Mouse (Mus musculus) kidney, postnatal 36 days (tissue): ENCODE measurements around the gene Abhd8.
"Not testable (repeated sequence)": the region's sequence is repeated elsewhere in the genome, so short reads cannot be mapped to it uniquely, and the experiment has no call there.

Experiments
- DNase-seq, 2 experiments: peaks; one replicate each; pipeline ENCODE4 v3.0.0; 2021 to 2022; ENCODE audit warnings: mixed read lengths in 2 of 2

Abhd8 gene

DNA sequence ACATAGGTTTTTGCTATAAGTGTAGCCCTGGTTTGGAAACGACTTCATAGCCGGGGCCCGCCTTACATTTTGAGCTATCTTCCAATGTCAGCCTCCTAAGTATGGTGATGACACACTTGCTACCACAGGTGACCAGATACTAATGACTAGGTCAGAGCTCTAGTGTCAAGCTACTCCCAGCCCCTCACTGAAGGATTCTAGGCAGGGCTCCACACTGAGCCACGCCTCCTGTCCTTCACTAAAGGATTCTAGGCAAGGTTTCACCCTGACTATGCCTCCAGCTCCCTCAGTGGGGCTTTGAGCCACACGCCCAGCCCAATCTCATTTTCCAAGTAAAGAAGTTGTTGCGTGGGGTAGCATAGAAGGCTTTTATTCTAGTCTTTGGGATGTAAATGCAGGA lies 2.7 kb downstream of the Abhd8 start:
- DNase-seq, result no peak

DNA sequence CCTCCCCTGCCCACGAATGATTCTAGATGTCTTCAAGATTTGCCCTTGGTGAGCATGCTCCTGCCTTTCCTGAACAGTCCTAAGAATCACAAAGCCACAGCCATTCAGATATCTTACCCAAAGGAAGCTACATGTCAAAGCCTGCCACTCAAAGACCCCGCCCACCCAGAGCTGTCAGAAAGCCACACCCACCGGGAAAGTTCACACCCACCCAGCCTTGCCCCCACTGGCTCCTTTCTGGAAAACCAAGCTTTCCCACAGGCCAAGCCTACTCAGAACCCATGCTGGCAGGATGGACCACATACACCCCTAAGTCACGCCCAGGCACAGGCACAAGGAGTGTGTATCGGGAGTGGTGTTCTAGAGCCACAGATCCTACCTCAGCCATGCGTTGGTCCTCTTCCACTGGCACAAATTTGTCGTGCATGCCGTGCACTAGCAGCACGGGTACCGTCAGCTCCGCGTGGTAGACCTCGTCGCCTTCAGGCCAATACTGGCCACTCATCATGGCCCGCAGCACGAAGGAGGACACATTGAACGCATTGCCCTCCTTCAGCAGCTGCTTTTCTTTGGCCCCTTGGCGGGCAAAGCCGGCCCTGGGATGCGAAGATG lies 5.7 kb downstream of the Abhd8 start:
- no peak for DNase-seq

GRCm38 (mm10) chr8:71456906-71457305 lies 6.5 kb downstream of the Abhd8 start:
- no peak for DNase-seq

DNA sequence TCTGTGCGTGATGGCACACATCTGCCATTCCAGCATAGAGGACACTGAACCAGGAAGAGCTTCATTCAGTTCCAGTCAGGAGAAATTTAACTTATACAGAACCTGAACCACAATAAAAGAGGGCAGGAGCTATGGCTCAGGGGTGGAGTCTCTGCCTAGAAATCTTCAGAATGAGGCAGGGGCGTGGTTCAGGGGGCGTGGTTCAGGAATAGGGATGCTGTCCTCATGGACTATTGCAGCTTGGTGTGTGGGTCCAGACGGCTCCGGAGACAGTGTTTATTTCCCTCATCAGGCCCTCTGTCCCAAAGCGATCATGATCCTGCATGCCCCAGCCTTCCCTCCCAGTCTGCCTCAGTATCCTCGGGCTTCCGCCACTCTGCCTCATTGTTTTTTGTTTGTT lies 8.8 kb downstream of the Abhd8 start:
- DNase-seq, result no peak

- DNase-seq, result no peak
Measured at GRCm38 (mm10) chr8:71452669-71453068, 10.8 kb downstream of the Abhd8 start.

DNA sequence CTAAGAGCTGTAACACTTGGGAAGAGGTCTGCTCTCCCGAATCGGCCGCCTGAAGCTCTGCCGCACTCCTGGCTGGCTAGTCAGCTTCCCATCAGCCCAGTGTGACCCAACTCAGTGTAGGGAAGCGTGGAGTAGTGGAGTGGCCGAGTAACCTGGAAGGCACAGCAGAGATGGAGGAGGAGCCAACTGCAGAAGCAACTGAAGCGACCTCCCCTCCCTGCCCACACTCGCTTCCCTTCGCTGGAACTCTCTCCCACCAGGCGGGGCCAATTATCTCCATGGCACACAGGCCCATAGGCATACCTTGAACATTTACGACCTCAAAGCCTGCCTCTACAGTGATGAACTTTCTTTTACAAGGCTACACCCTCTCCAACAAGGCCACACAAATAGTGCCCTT lies 11.7 kb downstream of the Abhd8 start:
- no peak for DNase-seq

- DNase-seq, result no peak
Measured at GRCm38 (mm10) chr8:71451337-71451736, 12.1 kb downstream of the Abhd8 start.

- no peak for DNase-seq
Measured at GRCm38 (mm10) chr8:71445096-71445495, 18.4 kb downstream of the Abhd8 start.

GRCm38 (mm10) chr8:71441404-71441803 lies 22.1 kb downstream of the Abhd8 start:
- peak; percentile 48 to 54 for DNase-seq

- no peak for DNase-seq
Measured at GRCm38 (mm10) chr8:71437041-71437440, 26.4 kb downstream of the Abhd8 start.

DNA sequence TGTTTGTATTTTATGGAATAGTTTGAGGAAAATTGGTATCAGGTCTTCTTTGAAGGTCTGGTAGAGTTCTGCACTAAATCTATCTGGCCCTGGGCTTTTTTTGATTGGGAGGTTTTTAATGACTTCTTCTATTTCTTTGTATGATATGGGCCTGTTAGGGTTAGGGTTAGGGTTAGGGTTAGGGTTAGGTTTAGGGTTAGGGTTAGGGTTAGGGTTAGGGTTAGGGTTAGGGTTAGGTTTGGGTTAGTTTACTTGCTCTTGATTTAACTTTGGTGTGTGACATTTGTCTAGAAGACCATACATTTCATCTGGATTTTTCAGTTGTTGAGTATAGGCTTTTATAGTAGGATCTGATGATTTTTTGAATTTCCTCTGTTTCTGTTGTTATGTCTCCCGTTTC lies 30.5 kb downstream of the Abhd8 start:
- DNase-seq, result not testable (repeated sequence)

DNA sequence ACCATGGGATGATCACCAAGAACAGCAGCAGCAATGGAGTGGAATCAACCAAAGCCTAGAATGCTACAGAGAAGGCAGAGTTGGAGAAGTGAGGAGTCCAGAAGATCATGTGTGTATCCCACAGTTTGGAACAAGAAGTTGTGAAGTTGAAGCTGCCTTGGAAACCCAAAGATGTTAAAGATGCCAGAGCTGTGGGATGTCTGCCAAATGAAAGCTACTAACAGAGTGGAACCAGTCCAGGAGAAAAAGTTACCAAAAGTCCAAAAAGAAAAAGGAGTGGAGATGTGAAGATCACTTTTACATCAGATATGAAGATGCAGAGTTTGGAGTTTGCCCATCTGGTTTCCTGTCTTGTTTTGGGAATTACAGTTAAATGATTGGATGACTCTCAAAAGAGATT lies 41.3 kb downstream of the Abhd8 start:
- DNase-seq, result no peak

GRCm38 (mm10) chr8:71411535-71412273 lies 51.8 kb downstream of the Abhd8 start:
- no peak for DNase-seq

DNA sequence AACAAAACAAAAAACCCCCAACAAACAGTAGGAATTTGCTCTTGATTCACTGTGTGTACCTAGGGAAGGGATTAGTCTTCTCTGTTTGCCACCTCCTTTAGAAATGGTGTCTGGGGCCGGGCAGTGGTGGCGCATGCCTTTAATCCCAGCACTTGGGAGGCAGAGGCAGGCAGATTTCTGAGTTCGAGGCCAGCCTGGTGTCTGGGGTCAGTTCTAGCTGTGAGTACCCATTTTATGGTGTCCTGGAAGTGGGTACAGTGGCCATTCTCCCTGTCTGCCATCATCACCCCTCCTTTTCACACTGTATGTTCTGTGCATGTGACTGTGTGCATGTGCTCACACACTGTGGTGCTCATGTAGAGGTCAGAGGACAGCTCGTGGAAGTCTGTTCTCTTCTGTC lies 55.2 kb downstream of the Abhd8 start:
- DNase-seq, result no peak

- DNase-seq, result no peak
Measured at GRCm38 (mm10) chr8:71407441-71407840, 56.0 kb downstream of the Abhd8 start.
